8 mouse cellular contexts compared by ENCODE assay signal in genomic region chr3:34640690-34641600, GRCm38 (mm10). TPM values are rescaled to one million over a fixed set of nuclear protein-coding genes. Genes with fewer than 3 reads are reported as not detected.
DNase-seq lines count a peak whose midpoint lies in the region; ATAC-seq and TF ChIP-seq lines count a peak whose summit lies in the region.

No protein-coding gene starts in this region.

- H3K27me3 ChIP-seq in heart, postnatal 0 days (ENCODE audit: control insufficient read depth, insufficient read depth, low read length), result peaks cover 93% of the 10 kb centered on the region
- H3K27me3 ChIP-seq in E14TG2a.4 (ENCODE audit: insufficient read depth, low read length), result peaks cover 27% of the 10 kb centered on the region
- H3K27me3 ChIP-seq in hindbrain, embryonic 12.5 days, result peaks cover 47% of the 10 kb centered on the region
- peaks cover 15% of the 10 kb centered on the region for H3K27me3 ChIP-seq in neural tube, embryonic 11.5 days (ENCODE audit: control insufficient read depth, insufficient read depth, low read length)

- H3K4me2 ChIP-seq in heart, postnatal 0 days (ENCODE audit: low read depth, low read length), result no peak overlapping the region
- peak overlapping the region; percentile 58 for H3K4me2 ChIP-seq in hindbrain, embryonic 12.5 days (replicated peaks)
- H3K4me2 ChIP-seq in neural tube, embryonic 11.5 days (ENCODE audit: low read depth), result peak overlapping the region; percentile 26; the same call in 1 of the 2 replicates

- 6% methylated on average over 33 of the region's 33 CpGs for WGBS in heart, postnatal 0 days
- WGBS in hindbrain, embryonic 12.5 days, result 7% methylated on average over 33 of the region's 33 CpGs
- WGBS in neural tube, embryonic 11.5 days, result 4% methylated on average over 33 of the region's 33 CpGs

- peak; percentile 58 for TF ChIP-seq CTCF in heart, postnatal 0 days (IDR thresholded peaks at IDR 0.05; ENCODE audit: low read depth)
- TF ChIP-seq CTCF in E14TG2a.4 (conservative IDR thresholded peaks at IDR 0.05; ENCODE audit: low read length), result peak; percentile 81

- no peak overlapping the region for H3K9ac ChIP-seq in heart, postnatal 0 days (replicated peaks; ENCODE audit: low read depth, low read length)
- no peak overlapping the region for H3K9ac ChIP-seq in hindbrain, embryonic 12.5 days
- no peak overlapping the region for H3K9ac ChIP-seq in neural tube, embryonic 11.5 days (ENCODE audit: low read length)

- no peak for TF ChIP-seq EP300 in heart, postnatal 0 days (IDR thresholded peaks at IDR 0.05; ENCODE audit: low read depth)

- H3K36me3 ChIP-seq in heart, postnatal 0 days (replicated peaks; ENCODE audit: control insufficient read depth, insufficient read depth, low read length), result no peaks in the 10 kb centered on the region
- no peaks in the 10 kb centered on the region for H3K36me3 ChIP-seq in E14TG2a.4 (ENCODE audit: insufficient read depth, low read length)
- no peaks in the 10 kb centered on the region for H3K36me3 ChIP-seq in hindbrain, embryonic 12.5 days
- no peaks in the 10 kb centered on the region for H3K36me3 ChIP-seq in neural tube, embryonic 11.5 days (ENCODE audit: control insufficient read depth, insufficient read depth, low read length)

- no peak for ATAC-seq in heart, postnatal 0 days (ENCODE audit: insufficient read depth, low read depth)
- ATAC-seq in hindbrain, embryonic 12.5 days (ENCODE audit: low FRiP score), result no peak
- no peak for ATAC-seq in neural tube, embryonic 11.5 days (ENCODE audit: insufficient read depth, low FRiP score, low TSS enrichment)
- no peak for ATAC-seq in megakaryocyte-erythroid progenitor cell, adult 5-6 weeks (replicated peaks; ENCODE audit: low FRiP score, low TSS enrichment, poor library complexity, severe bottlenecking)
- ATAC-seq in frontal cortex, adult (ENCODE audit: low TSS enrichment), result no peak

- H3K4me3 ChIP-seq in heart, postnatal 0 days (ENCODE audit: low read depth, low read length), result no peak overlapping the region
- no peak overlapping the region for H3K4me3 ChIP-seq in E14TG2a.4 (replicated peaks; ENCODE audit: low read length)
- H3K4me3 ChIP-seq in hindbrain, embryonic 12.5 days, result 0 out of 2 replicates have a peak overlapping the region, but pooled peaks have one; percentile 26
- H3K4me3 ChIP-seq in neural tube, embryonic 11.5 days (ENCODE audit: low read depth, low read length), result no peak overlapping the region

- no peak for DNase-seq in heart, postnatal 0 days (ENCODE audit: low spot score)
- DNase-seq in heart, adult 9 months (ENCODE audit: low spot score in 2 of 2), result no peak
- DNase-seq in brain, adult 2 months (ENCODE audit: low read depth, low spot score), result peak; percentile 73
- DNase-seq in neural tube, embryonic 11.5 days (ENCODE audit: low spot score), result peak; percentile 85

- no peak overlapping the region for H3K27ac ChIP-seq in heart, postnatal 0 days (ENCODE audit: low read depth)
- no peak overlapping the region for H3K27ac ChIP-seq in hindbrain, embryonic 12.5 days
- H3K27ac ChIP-seq in neural tube, embryonic 11.5 days (ENCODE audit: low read depth, low read length), result no peak overlapping the region

- 0 out of 2 replicates have a peak, but pooled peaks cover 8% of the 10 kb centered on the region for H3K4me1 ChIP-seq in heart, postnatal 0 days (ENCODE audit: control insufficient read depth, insufficient read depth)
- H3K4me1 ChIP-seq in E14TG2a.4 (replicated peaks; ENCODE audit: low read depth, low read length), result peaks cover 86% of the 10 kb centered on the region
- H3K4me1 ChIP-seq in hindbrain, embryonic 12.5 days, result peaks cover 29% of the 10 kb centered on the region
- peaks cover 27% of the 10 kb centered on the region for H3K4me1 ChIP-seq in neural tube, embryonic 11.5 days (ENCODE audit: control insufficient read depth, insufficient read depth, low read length)

- no peaks in the 10 kb centered on the region for H3K9me3 ChIP-seq in heart, postnatal 0 days (replicated peaks; ENCODE audit: control insufficient read depth, low read length)
- no peaks in the 10 kb centered on the region for H3K9me3 ChIP-seq in E14TG2a.4 (ENCODE audit: low read length)
- no peaks in the 10 kb centered on the region for H3K9me3 ChIP-seq in hindbrain, embryonic 12.5 days (replicated peaks)
- no peaks in the 10 kb centered on the region for H3K9me3 ChIP-seq in neural tube, embryonic 11.5 days (ENCODE audit: control insufficient read depth, low read length)

RNA-seq across cellular contexts. Expression of gene Sox2, which starts 9.3 kb away (rescaled TPM):
- 1.1 TPM in 1 of 2 replicates, not detected in the other for total RNA-seq in heart, postnatal 0 days (2014; rRNA removed; ENCODE audit: low replicate concordance)
- polyA plus RNA-seq in heart, postnatal 0 days (2015; fragmentation: Nextera tagmentation; extraction: Ambion mirVana), result 0.11 TPM in 1 of 2 replicates, not detected in the other
- 37.3 and 39.5 TPM in 2 replicates for polyA plus RNA-seq in hindbrain, embryonic 12.5 days (2016; fragmentation: Nextera tagmentation; extraction: Ambion mirVana)
- polyA plus RNA-seq in neural tube, embryonic 11.5 days (2014; fragmentation: Nextera tagmentation; extraction: Ambion mirVana), result 32.5 and 36.8 TPM in 2 replicates
- not detected in 2 replicates for total RNA-seq in megakaryocyte-erythroid progenitor cell, adult 5-6 weeks (2014; fragmentation: Nextera tagmentation)
- not detected in 2 replicates for total RNA-seq in megakaryocyte-erythroid progenitor cell, adult 5-6 weeks (2017)

Comparison
In these comparisons a context has a peak if more than half of its experiments do, and no peak if none do; other contexts are left out.
1. DNase-seq: peak in brain, adult 2 months (single experiment) and neural tube, embryonic 11.5 days (single experiment); none in heart, postnatal 0 days (single experiment) and heart, adult 9 months (0 of 2).
2. RNA of gene Sox2, which starts 9.3 kb away (polyA plus RNA-seq): 37.3 to 39.5 TPM in hindbrain, embryonic 12.5 days and 32.5 to 36.8 TPM in neural tube, embryonic 11.5 days; 0.11 TPM in heart, postnatal 0 days; every median in the first group is over 10 times any median in the second.